Mouse (Mus musculus) G1E (cell line): ENCODE data around the gene Pld3. TPM values are rescaled to one million over a fixed set of nuclear protein-coding genes. Genes with fewer than 3 reads are reported as not detected.
A peak's percentile ranks its signal among the peaks of the same experiment; 100 is the strongest.

Experiments used
- ATAC-seq: 2 replicates; pipeline ENCODE4 v1.8.0; 2016; ENCODE audit warnings: mild to moderate bottlenecking; ENCODE audit not compliant: insufficient number of reproducible peaks, poor library complexity, low FRiP score, severe bottlenecking; ENCODE audit errors: extremely low read depth
- DNase-seq: peaks from one replicate; pipeline ENCODE4 v3.0.0; 2012; ENCODE audit warnings: low spot score
- H3K27me3 ChIP-seq: 2 replicates; pipeline ENCODE4 v1.6.1; 2012; ENCODE audit warnings: mild to moderate bottlenecking, low read length, inconsistent platforms; ENCODE audit not compliant: insufficient read depth
- H3K36me3 ChIP-seq: replicated peaks from 2 replicates; pipeline ENCODE3; 2012; ENCODE audit warnings: mild to moderate bottlenecking, inconsistent platforms
- H3K4me1 ChIP-seq: 2 replicates; pipeline ENCODE4 v1.6.1; 2012; ENCODE audit warnings: low read depth, low read length, inconsistent platforms, mixed read lengths; ENCODE audit not compliant: insufficient read depth
- H3K4me3 ChIP-seq: 2 replicates; pipeline ENCODE4 v1.5.1; 2012; ENCODE audit warnings: low read depth, mild to moderate bottlenecking, inconsistent platforms, low read length, moderate library complexity, mixed read lengths
- H3K9me3 ChIP-seq: replicated peaks from 2 replicates; pipeline ENCODE4 v1.6.1; 2012; ENCODE audit warnings: inconsistent platforms
- CTCF ChIP-seq: IDR thresholded peaks from 2 replicates; pipeline ENCODE4 v1.5.1; 2012; ENCODE audit warnings: low read depth, low read length, inconsistent platforms, mixed read lengths
- GATA1 ChIP-seq: IDR thresholded peaks from 2 replicates; pipeline ENCODE4 v1.6.1; 2012; ENCODE audit warnings: borderline replicate concordance, low read length, inconsistent platforms, mixed read lengths
- GATA2 ChIP-seq: IDR thresholded peaks from 2 replicates; pipeline ENCODE4 v1.6.1; 2012; ENCODE audit warnings: low read depth, low read length, inconsistent platforms, borderline replicate concordance
- POLR2AphosphoS5 ChIP-seq: IDR thresholded peaks from 2 replicates; pipeline ENCODE4 v1.6.1; 2012; ENCODE audit warnings: low read depth, low read length, inconsistent platforms; ENCODE audit not compliant: insufficient replicate concordance
- TAL1 ChIP-seq: conservative IDR thresholded peaks from 2 replicates; pipeline ENCODE4 v1.6.1; 2012; ENCODE audit warnings: low read depth, low read length, inconsistent platforms, mixed read lengths
- polyA plus RNA-seq: library from polyadenylated mRNA; stranded (reverse); fragments of >175 nt; gene quantifications from 2 replicates; pipeline ENCODE4 v1.2.3, GENCODE M21; 2012
- total RNA-seq, 2 experiments: library from RNA; stranded (forward) in 1 of 2; stranded (reverse) in 1 of 2; fragments of 200-1000 nt in 1 of 2; fragments of >200 nt in 1 of 2; fragmentation: Nextera tagmentation in 1 of 2; gene quantifications; 2 replicates each; pipeline ENCODE4 v1.2.3; 2014 to 2017

Pld3 gene
- total RNA-seq (2014; fragmentation: Nextera tagmentation) (10.5 and 16.0 TPM in 2 replicates), total RNA-seq (2017) (7.2 TPM in 2 replicates), polyA plus RNA-seq (19.5 and 23.1 TPM in 2 replicates)

DNA sequence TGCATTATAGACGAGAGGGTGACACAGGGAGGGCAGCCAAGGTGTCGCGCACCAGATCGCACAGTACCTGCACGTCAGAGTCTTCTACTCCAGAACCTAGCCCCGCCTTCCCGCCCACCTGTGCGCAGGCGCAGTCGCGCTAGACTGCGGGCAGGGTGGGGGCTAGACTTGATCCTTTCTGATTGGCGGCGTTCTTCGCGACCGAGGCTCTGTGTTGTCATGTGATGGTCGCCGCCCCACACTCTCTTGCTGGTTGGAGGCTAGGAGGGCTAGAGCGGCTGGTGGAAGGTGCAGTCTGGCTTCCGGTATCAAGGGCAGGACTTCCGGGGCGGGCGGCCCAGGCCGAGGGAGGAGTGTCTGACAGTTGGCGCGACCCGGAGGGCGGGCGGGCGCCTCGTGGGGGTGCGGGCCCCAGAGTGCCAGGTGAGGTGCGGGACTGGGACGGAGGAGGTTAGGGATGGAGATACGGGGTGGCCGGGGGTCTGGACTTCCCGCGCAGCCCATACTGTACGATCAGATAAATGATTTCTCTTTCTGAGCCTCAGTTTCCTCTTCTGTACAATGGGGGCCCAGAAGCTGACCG is at the start of gene Pld3, which contains the start of gene 2310022A10Rik:
TSS of gene Pld3 (minus strand) at position 288 of the 583 bp plus-strand sequence.
TSS of gene 2310022A10Rik (plus strand) at position 303 of the 583 bp plus-strand sequence.
- peaks cover 37% of the 10 kb centered on the region for H3K4me1 ChIP-seq
- H3K9me3 ChIP-seq: no peaks in the 10 kb centered on the region
- H3K36me3 ChIP-seq: peaks cover 27% of the 10 kb centered on the region
- DNase-seq (peak; percentile 93), ATAC-seq (peak; percentile 99)
- no peaks in the 10 kb centered on the region for H3K27me3 ChIP-seq
- peak within 1 kb of the TSS; percentile 81 for H3K4me3 ChIP-seq
- TF ChIP-seq GATA1: no peak
- TF ChIP-seq TAL1: no peak
- no peak for TF ChIP-seq CTCF
- no peak for TF ChIP-seq GATA2
- TF ChIP-seq POLR2AphosphoS5: no peak

DNA sequence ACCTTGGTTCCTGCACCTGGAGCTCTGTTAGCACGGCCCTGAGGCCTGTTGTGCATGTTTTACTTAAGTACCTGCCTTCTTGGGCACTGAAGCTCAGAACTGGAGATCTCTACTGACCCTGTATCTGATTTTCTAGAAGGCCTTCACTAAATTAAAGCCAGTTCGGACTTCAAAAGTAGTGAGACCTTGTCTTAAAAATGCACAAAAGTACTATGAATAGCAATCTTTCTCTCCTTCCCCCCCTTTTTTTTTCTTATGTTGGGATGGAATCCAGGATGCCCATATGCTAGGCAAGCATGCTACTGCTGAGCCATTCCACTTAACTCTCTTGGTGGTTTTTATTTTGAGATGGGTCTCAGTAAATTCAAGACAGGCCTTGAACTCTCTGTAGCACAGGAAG is 49.1 kb upstream of the Pld3 start:
- no peaks in the 10 kb centered on the region for H3K9me3 ChIP-seq
- H3K4me3 ChIP-seq: no peak overlapping the region
- TF ChIP-seq CTCF (no peak), GATA1 (no peak)
- H3K4me1 ChIP-seq: peaks cover 55% of the 10 kb centered on the region
- H3K36me3 ChIP-seq: peaks cover 97% of the 10 kb centered on the region
- H3K27me3 ChIP-seq: no peaks in the 10 kb centered on the region
- no peak for DNase-seq
- no peak for ATAC-seq

DNA sequence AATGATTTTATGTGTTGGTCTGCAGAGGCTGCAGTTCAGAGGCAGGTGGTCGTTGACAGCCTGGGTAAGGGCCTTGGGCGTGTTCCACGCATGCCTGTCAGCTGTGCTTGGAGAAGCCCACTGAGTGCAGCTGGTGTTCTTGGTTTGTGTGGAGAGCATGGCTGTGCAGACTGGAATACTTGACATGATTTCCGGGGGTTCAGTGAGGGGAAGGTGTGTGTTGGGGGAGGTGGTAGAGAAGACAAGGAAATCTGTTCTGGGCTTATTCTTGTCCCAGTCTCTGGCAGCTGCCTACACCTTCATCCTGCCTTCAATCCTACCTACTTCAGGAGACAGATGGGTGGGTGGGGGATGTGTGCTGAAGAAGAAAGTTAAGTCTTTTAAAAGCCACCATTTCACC is 48.6 kb upstream of the Pld3 start:
- no peak overlapping the region for H3K4me3 ChIP-seq
- H3K9me3 ChIP-seq: no peaks in the 10 kb centered on the region
- TF ChIP-seq TAL1 (no peak), POLR2AphosphoS5 (no peak), CTCF (no peak), GATA2 (no peak), GATA1 (no peak)
- H3K36me3 ChIP-seq: peaks cover 97% of the 10 kb centered on the region
- DNase-seq: no peak
- H3K27me3 ChIP-seq: no peaks in the 10 kb centered on the region
- H3K4me1 ChIP-seq: peaks cover 57% of the 10 kb centered on the region
- no peak for ATAC-seq

DNA sequence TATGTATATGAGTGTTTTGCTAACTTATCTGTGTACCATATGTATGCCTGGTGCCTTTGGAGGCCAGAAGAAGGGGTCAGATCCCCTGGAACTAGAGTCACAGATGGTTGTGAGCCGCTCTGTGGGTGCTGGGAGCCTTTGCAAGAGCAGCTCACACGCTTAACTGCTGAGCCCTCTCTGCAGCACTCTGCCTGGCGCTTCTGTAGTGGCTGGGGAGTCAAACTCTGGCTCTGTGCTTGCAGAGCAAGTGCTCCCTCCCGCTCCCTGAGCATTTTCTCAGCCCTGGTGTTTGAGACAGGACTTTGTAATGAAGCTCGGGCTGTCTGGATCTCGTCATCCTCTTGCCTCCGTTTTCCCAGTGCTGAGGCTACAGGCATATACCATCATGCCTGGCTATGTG is 45.0 kb upstream of the Pld3 start:
- no peak overlapping the region for H3K4me3 ChIP-seq
- TF ChIP-seq GATA2 (no peak), GATA1 (no peak), TAL1 (no peak), CTCF (no peak), POLR2AphosphoS5 (no peak)
- H3K36me3 ChIP-seq: peaks cover 97% of the 10 kb centered on the region
- no peak for ATAC-seq
- peaks cover 72% of the 10 kb centered on the region for H3K4me1 ChIP-seq
- H3K9me3 ChIP-seq: no peaks in the 10 kb centered on the region
- no peak for DNase-seq
- H3K27me3 ChIP-seq: no peaks in the 10 kb centered on the region

DNA sequence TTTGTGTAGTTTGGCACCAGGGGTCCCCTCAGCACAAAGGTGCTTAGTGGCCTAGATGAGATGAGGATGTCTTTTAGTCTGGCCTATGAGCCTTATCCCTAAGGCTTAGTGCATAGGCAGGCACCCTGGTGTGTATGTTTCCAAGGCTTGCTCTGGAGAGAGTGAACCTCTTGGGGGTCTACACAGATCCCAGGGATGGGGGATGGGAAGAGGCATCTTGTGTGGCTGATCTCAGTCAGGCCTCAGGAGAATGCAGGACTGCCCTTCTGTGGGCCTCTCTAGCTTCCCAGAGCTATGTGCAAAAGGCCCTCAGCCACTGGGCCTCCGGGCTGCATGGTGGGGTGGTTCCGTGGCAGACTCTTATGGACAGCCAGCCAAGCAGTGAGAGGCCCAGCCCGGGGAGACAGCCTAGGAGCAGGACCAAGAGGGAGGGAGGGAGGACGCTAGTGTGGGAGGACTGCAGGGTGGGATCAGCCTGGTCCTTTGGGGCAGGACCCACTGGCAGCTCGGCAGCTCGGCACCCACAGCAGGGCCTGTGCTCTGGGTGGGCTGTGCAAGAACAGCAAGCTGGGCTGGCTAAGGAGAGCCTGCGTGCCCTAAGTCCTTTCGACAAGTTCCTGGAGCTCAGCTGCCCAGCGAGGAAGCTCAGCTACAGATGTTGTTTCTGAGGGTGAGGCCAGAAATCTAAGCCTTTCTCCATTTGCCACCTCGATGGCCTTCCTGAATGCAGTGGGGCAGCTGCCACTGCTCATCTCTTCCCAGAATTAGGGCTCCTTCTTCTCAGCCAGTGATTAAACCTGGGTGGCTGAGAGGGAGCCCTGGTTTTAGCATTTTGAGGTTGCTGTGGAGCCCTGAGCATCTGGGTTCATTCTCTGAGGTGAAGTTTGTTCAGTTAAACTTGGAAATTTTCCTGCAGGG is 43.8 kb upstream of the Pld3 start:
- Histone ChIP-seq H3K4me1 (peaks cover 82% of the 10 kb centered on the region), H3K4me3 (peak overlapping the region; percentile 53; the same call in 1 of the 2 replicates), H3K36me3 (peaks cover 88% of the 10 kb centered on the region), H3K9me3 (no peaks in the 10 kb centered on the region), H3K27me3 (no peaks in the 10 kb centered on the region)
- ATAC-seq: no peak
- DNase-seq: no peak
- TF ChIP-seq CTCF (no peak), POLR2AphosphoS5 (no peak), TAL1 (no peak), GATA2 (no peak), GATA1 (no peak)
